Mouse (Mus musculus): ENCODE data around the gene Lrrfip1. TPM values are rescaled to one million over a fixed set of nuclear protein-coding genes. Genes with fewer than 3 reads are reported as not detected.
A peak's percentile ranks its signal among the peaks of the same experiment; 100 is the strongest.

The Lrrfip1 gene
- total RNA-seq, 2 experiments from 2014 or later, result 70.8 to 121 TPM

GRCm38 (mm10) chr1:91053218-91054073 is 54.9 kb downstream of the Lrrfip1 start:
- ATAC-seq (replicated peaks; ENCODE audit: poor library complexity), result peak; percentile 32

GRCm38 (mm10) chr1:91054074-91054471 is 55.5 kb downstream of the Lrrfip1 start:
- ATAC-seq (replicated peaks; ENCODE audit: poor library complexity), result no peak

- ATAC-seq (replicated peaks; ENCODE audit: poor library complexity), result no peak
Observed at GRCm38 (mm10) chr1:91054815-91055214, 56.3 kb downstream of the Lrrfip1 start.

- no peak for ATAC-seq (replicated peaks; ENCODE audit: poor library complexity)
Observed at GRCm38 (mm10) chr1:91055744-91056143, 57.2 kb downstream of the Lrrfip1 start.

GRCm38 (mm10) chr1:91056416-91056815 is 57.9 kb downstream of the Lrrfip1 start:
- ATAC-seq (replicated peaks; ENCODE audit: poor library complexity), result peak; percentile 41

GRCm38 (mm10) chr1:91057311-91058245 is 59.0 kb downstream of the Lrrfip1 start:
- 0 out of 2 replicates have a peak, but pooled peaks have one; percentile 7 for ATAC-seq (replicated peaks; ENCODE audit: poor library complexity)

GRCm38 (mm10) chr1:91058251-91058650 is 59.7 kb downstream of the Lrrfip1 start:
- ATAC-seq (replicated peaks; ENCODE audit: poor library complexity), result no peak

- ATAC-seq (replicated peaks; ENCODE audit: poor library complexity), result no peak
Observed at GRCm38 (mm10) chr1:91059792-91060604, 61.5 kb downstream of the Lrrfip1 start.

- no peak for ATAC-seq (replicated peaks; ENCODE audit: poor library complexity)
Observed at GRCm38 (mm10) chr1:91061105-91061504, 62.6 kb downstream of the Lrrfip1 start.

GRCm38 (mm10) chr1:91062363-91062762 is 63.8 kb downstream of the Lrrfip1 start:
- peak; percentile 25; the same call in 1 of the 2 replicates for ATAC-seq (replicated peaks; ENCODE audit: poor library complexity)

GRCm38 (mm10) chr1:91064053-91064452 is 65.5 kb downstream of the Lrrfip1 start:
- no peak for ATAC-seq (replicated peaks; ENCODE audit: poor library complexity)

- peak; percentile 26 for ATAC-seq (replicated peaks; ENCODE audit: poor library complexity)
Observed at GRCm38 (mm10) chr1:91064903-91065525, 66.5 kb downstream of the Lrrfip1 start.

GRCm38 (mm10) chr1:91066061-91066460 is 67.5 kb downstream of the Lrrfip1 start:
- no peak for ATAC-seq (replicated peaks; ENCODE audit: poor library complexity)

- ATAC-seq (replicated peaks; ENCODE audit: poor library complexity), result peak; percentile 50
Observed at GRCm38 (mm10) chr1:91066599-91066998, 68.1 kb downstream of the Lrrfip1 start.

- no peak for ATAC-seq (replicated peaks; ENCODE audit: poor library complexity)
Observed at GRCm38 (mm10) chr1:91067716-91068115, 69.2 kb downstream of the Lrrfip1 start.

GRCm38 (mm10) chr1:91069575-91069974 is 71.0 kb downstream of the Lrrfip1 start:
- peak; percentile 42 for ATAC-seq (replicated peaks; ENCODE audit: poor library complexity)

GRCm38 (mm10) chr1:91070547-91070946 is 72.0 kb downstream of the Lrrfip1 start:
- no peak for ATAC-seq (replicated peaks; ENCODE audit: poor library complexity)

- no peak for ATAC-seq (replicated peaks; ENCODE audit: poor library complexity)
Observed at GRCm38 (mm10) chr1:91071671-91072290, 73.2 kb downstream of the Lrrfip1 start.

- ATAC-seq (replicated peaks; ENCODE audit: poor library complexity), result no peak
Observed at GRCm38 (mm10) chr1:91076946-91077345, 78.4 kb downstream of the Lrrfip1 start.

- ATAC-seq (replicated peaks; ENCODE audit: poor library complexity), result no peak
Observed at GRCm38 (mm10) chr1:91077456-91077855, 78.9 kb downstream of the Lrrfip1 start.

Measured in megakaryocyte progenitor cell, adult 5-6 weeks (primary cell).